Mouse (Mus musculus) myocyte (in vitro differentiated cells): Measurements from ENCODE around the gene Lgi2. TPM values are rescaled to one million over a fixed set of nuclear protein-coding genes. Genes with fewer than 3 reads are reported as not detected.

Source experiments
- H3K27me3 ChIP-seq: one replicate; pipeline ENCODE4 v1.6.1; 2011; ENCODE audit not compliant: control insufficient read depth, insufficient read depth, insufficient read length
- H3K36me3 ChIP-seq: one replicate; pipeline ENCODE4 v1.6.1; 2011; ENCODE audit not compliant: control insufficient read depth, insufficient read depth
- H3K4me2 ChIP-seq: one replicate; pipeline ENCODE4 v1.6.1; 2011; ENCODE audit warnings: low read depth, control low read depth
- H3K4me3 ChIP-seq: one replicate; pipeline ENCODE4 v1.5.1; 2011; ENCODE audit warnings: mild to moderate bottlenecking, control low read depth, moderate library complexity
- H3K79me2 ChIP-seq: one replicate; pipeline ENCODE4 v1.6.1; 2011; ENCODE audit not compliant: control insufficient read depth, insufficient read depth
- H3ac ChIP-seq: one replicate; pipeline ENCODE4 v1.6.1; 2011; ENCODE audit not compliant: control insufficient read depth, insufficient read length
- CEBPB ChIP-seq: IDR thresholded peaks from 2 replicates; pipeline ENCODE4 v1.6.1; 2011; ENCODE audit warnings: mild to moderate bottlenecking, moderate library complexity; ENCODE audit not compliant: poor library complexity, insufficient read depth, severe bottlenecking
- E2F4 ChIP-seq: IDR thresholded peaks from one replicate; pipeline ENCODE4 v1.6.1; 2011; ENCODE audit warnings: mild to moderate bottlenecking, control low read depth, moderate library complexity; ENCODE audit not compliant: insufficient read depth
- MAX ChIP-seq: IDR thresholded peaks from one replicate; pipeline ENCODE4 v1.6.1; 2011; ENCODE audit warnings: low read depth, mild to moderate bottlenecking, control low read depth
- MYOD1 ChIP-seq, 3 experiments: IDR thresholded peaks; one replicate each; pipeline ENCODE4 v1.6.1; 2011; ENCODE audit warnings: control low read depth in 2 of 3, low read depth in 2 of 3, mild to moderate bottlenecking in 2 of 3, moderate library complexity in 1 of 3; ENCODE audit not compliant: insufficient read length in 2 of 3, control insufficient read depth in 1 of 3
- MYOG ChIP-seq, 3 experiments: IDR thresholded peaks; one replicate each; pipeline ENCODE4 v1.6.1; 2011; ENCODE audit warnings: control low read depth in 2 of 3, low read depth in 2 of 3, mild to moderate bottlenecking in 2 of 3; ENCODE audit not compliant: insufficient read length in 2 of 3, control insufficient read depth in 1 of 3, insufficient read depth in 1 of 3
- POLR2A ChIP-seq: IDR thresholded peaks from one replicate; pipeline ENCODE4 v1.6.1; 2011; ENCODE audit warnings: low read depth, mild to moderate bottlenecking, control low read depth, moderate library complexity; ENCODE audit not compliant: insufficient read length
- POLR2AphosphoS2 ChIP-seq: IDR thresholded peaks from one replicate; pipeline ENCODE4 v1.6.1; 2011; ENCODE audit warnings: low read depth, control low read depth; ENCODE audit not compliant: insufficient read length
- REST ChIP-seq: IDR thresholded peaks from one replicate; pipeline ENCODE4 v1.6.1; 2011; ENCODE audit warnings: mild to moderate bottlenecking, control low read depth, moderate library complexity; ENCODE audit not compliant: insufficient read depth, insufficient read length
- SRF ChIP-seq: IDR thresholded peaks from one replicate; pipeline ENCODE4 v1.6.1; 2011; ENCODE audit warnings: low read depth; ENCODE audit not compliant: control insufficient read depth, insufficient read length
- TCF12 ChIP-seq: IDR thresholded peaks from one replicate; pipeline ENCODE4 v1.6.1; 2011; ENCODE audit warnings: mild to moderate bottlenecking, control low read depth; ENCODE audit not compliant: poor library complexity, insufficient read depth, severe bottlenecking
- TCF3 ChIP-seq: IDR thresholded peaks from one replicate; pipeline ENCODE4 v1.6.1; 2011; ENCODE audit warnings: low read depth, control low read depth; ENCODE audit not compliant: insufficient read length
- USF1 ChIP-seq: IDR thresholded peaks from one replicate; pipeline ENCODE4 v1.6.1; 2011; ENCODE audit warnings: low read depth, mild to moderate bottlenecking, control low read depth, moderate library complexity
- polyA plus RNA-seq: library from polyadenylated mRNA; unstranded; fragments of >200 nt; fragmentation: generic; extraction: Trizol; gene quantifications from one replicate; pipeline ENCODE4 v1.2.1, GENCODE M21; 2012; ENCODE audit warnings: missing spikeins

Gene Lgi2
- polyA plus RNA-seq, 1 experiment, result 0.01 TPM

GRCm38 (mm10) chr5:52551318-52551632 is 15.0 kb downstream of the Lgi2 start:
- TF ChIP-seq REST, result no peak
- no peak for TF ChIP-seq POLR2AphosphoS2
- no peak for TF ChIP-seq E2F4
- no peak for TF ChIP-seq MYOD1 (IDR thresholded peaks at IDR 0.05; ENCODE audit: control insufficient read depth in 1 of 3, insufficient read length in 2 of 3, low read depth in 2 of 3)
- TF ChIP-seq SRF, result no peak
- TF ChIP-seq USF1, result no peak
- no peak for TF ChIP-seq MYOG (IDR thresholded peaks at IDR 0.05; ENCODE audit: control insufficient read depth in 1 of 3, insufficient read depth in 1 of 3, insufficient read length in 2 of 3, low read depth in 2 of 3)
- TF ChIP-seq TCF3, result no peak
- TF ChIP-seq CEBPB, result no peak
- no peak for TF ChIP-seq TCF12
- no peak for TF ChIP-seq POLR2A
- no peak for TF ChIP-seq MAX
- Histone ChIP-seq H3ac (no peak overlapping the region), H3K4me3 (no peak overlapping the region), H3K4me2 (no peak overlapping the region), H3K27me3 (no peaks in the 10 kb centered on the region), H3K79me2 (no peaks in the 10 kb centered on the region), H3K36me3 (no peaks in the 10 kb centered on the region)

- H3K27me3 ChIP-seq, result no peaks in the 10 kb centered on the region
- no peak overlapping the region for H3ac ChIP-seq
- no peaks in the 10 kb centered on the region for H3K79me2 ChIP-seq
- no peaks in the 10 kb centered on the region for H3K36me3 ChIP-seq
- H3K4me2 ChIP-seq, result no peak overlapping the region
- no peak for TF ChIP-seq MYOG (IDR thresholded peaks at IDR 0.05; ENCODE audit: control insufficient read depth in 1 of 3, insufficient read depth in 1 of 3, insufficient read length in 2 of 3, low read depth in 2 of 3)
- no peak for TF ChIP-seq SRF
- no peak for TF ChIP-seq TCF12
- no peak for TF ChIP-seq MYOD1 (IDR thresholded peaks at IDR 0.05; ENCODE audit: control insufficient read depth in 1 of 3, insufficient read length in 2 of 3, low read depth in 2 of 3)
- no peak for TF ChIP-seq MAX
- TF ChIP-seq POLR2AphosphoS2, result no peak
- TF ChIP-seq USF1, result no peak
- TF ChIP-seq E2F4, result no peak
- TF ChIP-seq TCF3, result no peak
- no peak for TF ChIP-seq POLR2A
- no peak for TF ChIP-seq REST
- no peak for TF ChIP-seq CEBPB
- H3K4me3 ChIP-seq, result no peak overlapping the region
Observed at GRCm38 (mm10) chr5:52550613-52551317, 15.5 kb downstream of the Lgi2 start.

- no peak for TF ChIP-seq POLR2A
- no peak for TF ChIP-seq POLR2AphosphoS2
- TF ChIP-seq REST, result no peak
- no peak for TF ChIP-seq SRF
- TF ChIP-seq E2F4, result no peak
- TF ChIP-seq CEBPB, result no peak
- TF ChIP-seq MYOD1 (IDR thresholded peaks at IDR 0.05; ENCODE audit: control insufficient read depth in 1 of 3, insufficient read length in 2 of 3, low read depth in 2 of 3), result no peak
- TF ChIP-seq MAX, result no peak
- TF ChIP-seq TCF12, result no peak
- no peak for TF ChIP-seq TCF3
- no peak for TF ChIP-seq MYOG (IDR thresholded peaks at IDR 0.05; ENCODE audit: control insufficient read depth in 1 of 3, insufficient read depth in 1 of 3, insufficient read length in 2 of 3, low read depth in 2 of 3)
- no peak for TF ChIP-seq USF1
- Histone ChIP-seq H3K79me2 (no peaks in the 10 kb centered on the region), H3K36me3 (no peaks in the 10 kb centered on the region), H3K4me2 (no peak overlapping the region), H3K4me3 (no peak overlapping the region), H3K27me3 (peaks cover 8% of the 10 kb centered on the region), H3ac (no peak overlapping the region)
Observed at GRCm38 (mm10) chr5:52546950-52547349, 19.3 kb downstream of the Lgi2 start.

GRCm38 (mm10) chr5:52543770-52544169 is 22.5 kb downstream of the Lgi2 start:
- TF ChIP-seq MYOD1 (IDR thresholded peaks at IDR 0.05; ENCODE audit: control insufficient read depth in 1 of 3, insufficient read length in 2 of 3, low read depth in 2 of 3) (no peak), TCF12 (no peak), POLR2AphosphoS2 (no peak), POLR2A (no peak), E2F4 (no peak), MAX (no peak), MYOG (IDR thresholded peaks at IDR 0.05; ENCODE audit: control insufficient read depth in 1 of 3, insufficient read depth in 1 of 3, insufficient read length in 2 of 3, low read depth in 2 of 3) (no peak), USF1 (no peak), TCF3 (no peak), SRF (no peak), REST (no peak), CEBPB (no peak)
- peaks cover 8% of the 10 kb centered on the region for H3K27me3 ChIP-seq
- no peak overlapping the region for H3ac ChIP-seq
- no peaks in the 10 kb centered on the region for H3K36me3 ChIP-seq
- H3K4me2 ChIP-seq, result no peak overlapping the region
- H3K4me3 ChIP-seq, result no peak overlapping the region
- no peaks in the 10 kb centered on the region for H3K79me2 ChIP-seq
